9 mouse cellular contexts compared by ENCODE assay signal in genomic region chr11:112055591-112055990, GRCm38 (mm10).
DNase-seq lines count a peak whose midpoint lies in the region; ATAC-seq and TF ChIP-seq lines count a peak whose summit lies in the region.
"Had no signal": no experiment of that assay in that cellular context is flagged by ENCODE, and none has a peak within 500 bp of the region (broad histone marks: within the 10 kb centered on the region; RNA-seq: fewer than 3 reads in every experiment).

No protein-coding gene starts in this region.

- no peaks in the 10 kb centered on the region for H3K36me3 ChIP-seq in forebrain, embryonic 15.5 days
- H3K36me3 ChIP-seq in forebrain, embryonic 11.5 days (ENCODE audit: control insufficient read depth, insufficient read depth, low read length): no peaks in the 10 kb centered on the region
- H3K36me3 ChIP-seq in lung, embryonic 14.5 days (ENCODE audit: insufficient read depth): no peaks in the 10 kb centered on the region
- no peaks in the 10 kb centered on the region for H3K36me3 ChIP-seq in embryonic facial prominence, embryonic 14.5 days (ENCODE audit: control insufficient read depth, insufficient read depth, low read length)

- no peak overlapping the region for H3K4me3 ChIP-seq in forebrain, embryonic 15.5 days
- H3K4me3 ChIP-seq in forebrain, embryonic 11.5 days (ENCODE audit: low read depth, low read length): no peak overlapping the region
- no peak overlapping the region for H3K4me3 ChIP-seq in lung, embryonic 14.5 days (ENCODE audit: low read depth, low read length)
- H3K4me3 ChIP-seq in embryonic facial prominence, embryonic 14.5 days (ENCODE audit: low read depth, low read length): no peak overlapping the region

- TF ChIP-seq CTCF in lung, embryonic 14.5 days (IDR thresholded peaks at IDR 0.05; ENCODE audit: low read depth): no peak

- peak overlapping the region; percentile 25; the same call in 1 of the 2 replicates for H3K4me2 ChIP-seq in forebrain, embryonic 15.5 days (replicated peaks)
- no peak overlapping the region for H3K4me2 ChIP-seq in forebrain, embryonic 11.5 days (ENCODE audit: low read depth, low read length, severe bottlenecking)
- no peak overlapping the region for H3K4me2 ChIP-seq in lung, embryonic 14.5 days
- no peak overlapping the region for H3K4me2 ChIP-seq in embryonic facial prominence, embryonic 14.5 days (ENCODE audit: low read depth, low read length)

- H3K27me3 ChIP-seq in forebrain, embryonic 15.5 days: no peaks in the 10 kb centered on the region
- H3K27me3 ChIP-seq in forebrain, embryonic 11.5 days (ENCODE audit: control insufficient read depth, insufficient read depth, low read length): no peaks in the 10 kb centered on the region
- H3K27me3 ChIP-seq in lung, embryonic 14.5 days (ENCODE audit: insufficient read depth, low read length): no peaks in the 10 kb centered on the region
- no peaks in the 10 kb centered on the region for H3K27me3 ChIP-seq in embryonic facial prominence, embryonic 14.5 days (replicated peaks; ENCODE audit: control insufficient read depth, insufficient read depth, low read length)

- 0 out of 2 replicates have a peak overlapping the region, but pooled peaks have one; percentile 38 for H3K27ac ChIP-seq in forebrain, embryonic 15.5 days (replicated peaks)
- no peak overlapping the region for H3K27ac ChIP-seq in forebrain, embryonic 11.5 days (ENCODE audit: low read depth, low read length)
- H3K27ac ChIP-seq in lung, embryonic 14.5 days (ENCODE audit: low read depth): no peak overlapping the region
- peak overlapping the region; percentile 56 for H3K27ac ChIP-seq in embryonic facial prominence, embryonic 14.5 days (replicated peaks; ENCODE audit: low read depth, low read length)

- ATAC-seq in forebrain, embryonic 15.5 days (replicated peaks): no peak; the same call in 1 of the 2 replicates
- no peak for ATAC-seq in forebrain, embryonic 11.5 days (replicated peaks; ENCODE audit: low FRiP score)
- ATAC-seq in lung, embryonic 14.5 days (ENCODE audit: insufficient read depth): no peak
- ATAC-seq in embryonic facial prominence, embryonic 14.5 days (ENCODE audit: low read depth): no peak
- ATAC-seq in monocyte, adult 5-6 weeks (replicated peaks; ENCODE audit: insufficient number of reproducible peaks, low FRiP score, low TSS enrichment, poor library complexity, severe bottlenecking): no peak

- H3K9me3 ChIP-seq in forebrain, embryonic 15.5 days: no peaks in the 10 kb centered on the region
- H3K9me3 ChIP-seq in forebrain, embryonic 11.5 days (ENCODE audit: control insufficient read depth, low read length): no peaks in the 10 kb centered on the region
- no peaks in the 10 kb centered on the region for H3K9me3 ChIP-seq in lung, embryonic 14.5 days (ENCODE audit: low read depth, low read length)
- H3K9me3 ChIP-seq in embryonic facial prominence, embryonic 14.5 days (ENCODE audit: control insufficient read depth, low read length): no peaks in the 10 kb centered on the region

- DNase-seq in forebrain, embryonic 11.5 days (ENCODE audit: low spot score): no peak
- peak; percentile 58 for DNase-seq in lung, embryonic 14.5 days
- DNase-seq in lung, postnatal 25 days (ENCODE audit: low spot score): no peak
- peak; percentile 65 for DNase-seq in embryonic facial prominence, embryonic 14.5 days (ENCODE audit: low spot score)
- DNase-seq in kidney, postnatal 4 days: peak; percentile 26 to 31
- no peak for DNase-seq in thymus, postnatal 14 days
- DNase-seq: heart, postnatal 36 days had no signal

- WGBS in forebrain, embryonic 15.5 days: 23% methylated on average over 6 of the region's 6 CpGs
- WGBS in forebrain, embryonic 11.5 days: 70% methylated on average over 6 of the region's 6 CpGs
- 24% methylated on average over 6 of the region's 6 CpGs for WGBS in lung, embryonic 14.5 days
- WGBS in embryonic facial prominence, embryonic 14.5 days: 37% methylated on average over 6 of the region's 6 CpGs

- peaks cover 18% of the 10 kb centered on the region for H3K4me1 ChIP-seq in forebrain, embryonic 15.5 days
- no peaks in the 10 kb centered on the region for H3K4me1 ChIP-seq in forebrain, embryonic 11.5 days (replicated peaks; ENCODE audit: control insufficient read depth, insufficient read depth, low read length)
- peaks cover 7% of the 10 kb centered on the region; the same call in 1 of the 2 replicates for H3K4me1 ChIP-seq in lung, embryonic 14.5 days (ENCODE audit: insufficient read depth)
- H3K4me1 ChIP-seq in embryonic facial prominence, embryonic 14.5 days (ENCODE audit: control insufficient read depth, insufficient read depth, low read length): peaks cover 6% of the 10 kb centered on the region

- no peak overlapping the region for H3K9ac ChIP-seq in forebrain, embryonic 15.5 days (replicated peaks)
- no peak overlapping the region for H3K9ac ChIP-seq in forebrain, embryonic 11.5 days (ENCODE audit: low read length)
- H3K9ac ChIP-seq in lung, embryonic 14.5 days: no peak overlapping the region
- H3K9ac ChIP-seq in embryonic facial prominence, embryonic 14.5 days (ENCODE audit: low read depth, low read length): no peak overlapping the region

Comparison
In these comparisons a context has a peak if more than half of its experiments do, and no peak if none do; other contexts are left out.
1. H3K27ac ChIP-seq: peak in forebrain, embryonic 15.5 days (single experiment) and embryonic facial prominence, embryonic 14.5 days (single experiment); none in forebrain, embryonic 11.5 days (single experiment) and lung, embryonic 14.5 days (single experiment).
2. DNase-seq: peak in lung, embryonic 14.5 days (single experiment), embryonic facial prominence, embryonic 14.5 days (single experiment) and kidney, postnatal 4 days (2 of 2); none in forebrain, embryonic 11.5 days (single experiment), lung, postnatal 25 days (single experiment) and thymus, postnatal 14 days (single experiment).